Mouse (Mus musculus) urinary bladder, postnatal 36 days (tissue): ENCODE measurements around the gene Map2k3.

Experiments used
- DNase-seq, 2 experiments: peaks; one replicate each; pipeline ENCODE4 v3.0.0; 2022; ENCODE audit warnings: low spot score in 2 of 2, mixed read lengths in 1 of 2

Map2k3 gene

DNA sequence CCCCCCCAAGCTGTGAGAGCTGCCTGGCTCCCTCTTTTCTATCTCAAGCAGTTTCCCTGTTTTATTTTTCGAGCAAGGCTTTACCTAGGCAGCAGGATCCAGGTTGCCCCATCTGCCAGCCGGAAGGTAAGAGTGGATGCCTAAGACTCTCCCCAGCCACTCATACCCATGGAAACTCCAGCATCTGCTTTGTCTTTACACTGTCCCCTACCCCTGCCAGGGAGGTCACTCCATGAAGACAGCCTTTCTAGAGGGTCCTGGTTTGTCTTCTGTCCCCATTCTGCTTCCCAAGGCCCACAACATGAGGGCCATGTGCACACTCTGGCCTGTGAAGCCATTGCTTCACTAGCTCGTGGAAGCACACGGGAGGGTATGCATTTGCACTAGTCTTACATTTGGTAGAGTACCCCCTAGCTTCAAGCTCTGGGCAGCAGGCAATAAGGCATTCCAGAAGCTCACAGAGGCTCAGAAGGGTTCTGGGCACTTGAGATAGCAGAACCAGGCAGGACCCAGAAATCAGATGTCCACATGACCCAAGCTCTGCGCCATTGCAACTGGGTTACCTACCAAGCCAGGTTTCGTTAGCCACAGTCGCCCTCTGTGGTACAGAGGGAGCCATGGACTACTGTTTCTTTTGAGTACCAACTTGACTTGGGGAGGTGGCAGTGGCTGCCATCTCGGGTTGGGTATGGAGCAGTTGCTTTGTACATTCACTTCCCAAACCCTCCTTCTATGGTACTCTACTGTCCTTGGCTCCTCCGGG, 24.0 kb downstream of the Map2k3 start:
- DNase-seq: no peak

- DNase-seq: no peak
These were observed 27.1 kb downstream of the Map2k3 start for GRCm38 (mm10) chr11:60958948-60959347.

DNA sequence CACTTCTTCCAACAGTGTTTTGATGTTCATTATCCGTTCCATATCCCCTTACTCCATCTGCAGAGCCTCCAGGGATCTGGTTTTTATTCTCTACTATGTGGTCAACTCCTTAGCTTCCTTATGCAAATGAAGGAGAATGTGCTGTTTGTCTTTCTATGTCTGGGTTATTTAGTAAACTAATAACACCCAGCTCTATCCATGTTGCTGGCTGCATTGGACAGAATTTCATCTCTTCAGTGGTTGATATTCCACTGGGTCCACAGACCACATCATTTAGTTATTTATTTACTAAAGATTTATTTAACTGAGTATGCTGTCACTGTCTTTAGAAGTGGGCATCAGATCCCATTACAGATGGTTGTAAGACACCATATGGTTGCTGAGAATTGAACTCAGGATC, 29.3 kb downstream of the Map2k3 start:
- no peak for DNase-seq

DNA sequence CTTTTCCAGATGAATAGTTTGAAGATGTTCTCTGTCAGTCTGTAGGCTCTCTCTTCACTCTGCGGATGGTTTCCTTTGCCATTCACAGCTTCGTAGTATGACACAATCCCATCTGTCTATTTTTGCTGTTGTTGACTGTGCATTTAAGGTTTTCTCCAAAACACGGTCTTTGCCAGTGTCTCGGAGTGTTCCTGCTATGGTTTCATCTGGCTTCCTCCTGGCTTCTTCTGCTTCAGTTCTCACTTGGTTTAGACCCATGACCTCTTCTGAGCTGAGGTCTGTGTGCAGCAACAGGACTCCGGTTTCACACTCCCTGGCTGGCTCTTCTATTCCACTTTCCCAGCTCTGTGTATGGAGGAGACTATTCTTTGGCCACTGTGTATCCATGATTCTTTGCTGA, 30.9 kb downstream of the Map2k3 start:
- no peak for DNase-seq

DNA sequence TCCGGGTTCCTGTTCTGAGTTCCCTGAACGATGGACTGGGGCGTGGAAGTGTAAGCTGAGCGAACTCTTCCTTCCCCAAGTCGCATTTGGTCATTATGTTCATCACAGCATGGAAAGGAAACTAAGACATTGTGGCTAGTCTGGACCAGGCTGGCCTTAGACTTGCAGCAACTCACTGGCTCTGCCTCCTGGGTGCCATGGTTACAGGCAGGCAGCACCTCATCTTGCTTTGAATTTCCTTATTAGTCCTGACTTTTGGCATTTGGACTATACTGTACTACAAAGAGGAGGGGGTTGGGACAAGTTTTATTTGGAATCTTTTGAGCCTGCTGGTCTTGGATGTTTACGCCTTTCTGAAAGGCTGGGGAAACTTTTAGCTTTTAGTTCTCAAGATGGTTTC, 35.1 kb downstream of the Map2k3 start:
- DNase-seq: no peak

DNA sequence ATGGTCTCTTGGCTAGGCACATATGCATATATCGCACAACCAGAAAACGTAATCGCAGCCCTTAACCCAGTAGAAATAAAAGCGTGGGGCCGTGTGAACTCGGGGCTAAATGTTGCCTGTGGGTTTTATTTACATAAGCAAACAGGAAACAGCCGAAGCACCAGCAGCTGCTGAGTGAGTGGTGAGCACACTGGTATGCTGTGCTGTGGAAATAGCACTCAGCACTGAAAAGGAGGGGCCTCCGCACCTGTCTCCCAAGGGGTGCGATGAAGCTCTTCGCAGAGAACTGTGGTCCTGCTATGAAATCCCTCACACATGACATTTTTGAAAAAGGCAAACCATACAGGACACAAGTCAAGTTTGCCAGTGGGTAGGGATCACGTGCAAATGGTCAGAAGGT, 43.3 kb downstream of the Map2k3 start:
- DNase-seq: no peak

DNA sequence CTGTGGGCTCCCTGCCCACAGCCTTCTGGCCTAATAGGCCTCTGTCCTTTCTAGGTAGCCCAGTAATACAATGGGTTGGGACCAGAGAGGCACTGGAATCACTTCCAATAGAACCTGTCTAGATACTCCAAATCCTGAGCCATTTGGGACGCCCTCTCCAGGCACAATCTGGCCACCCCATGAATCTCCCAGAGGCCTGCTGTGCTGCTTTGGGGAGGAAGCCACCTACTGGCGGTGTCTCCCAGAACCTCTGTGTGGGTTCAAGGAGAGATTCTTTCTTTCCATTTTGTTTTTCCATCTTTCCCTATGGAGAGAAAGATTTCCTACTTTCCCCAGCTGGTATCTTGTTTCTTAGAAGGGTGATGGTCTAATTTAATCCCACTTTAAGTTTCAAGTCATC, 44.4 kb downstream of the Map2k3 start:
- no peak for DNase-seq

- DNase-seq: peak in 1 of 2 experiments; percentile 27
These were observed 44.9 kb downstream of the Map2k3 start for GRCm38 (mm10) chr11:60976742-60977141.

- no peak for DNase-seq
These were observed 45.3 kb downstream of the Map2k3 start for GRCm38 (mm10) chr11:60977153-60977552.

DNA sequence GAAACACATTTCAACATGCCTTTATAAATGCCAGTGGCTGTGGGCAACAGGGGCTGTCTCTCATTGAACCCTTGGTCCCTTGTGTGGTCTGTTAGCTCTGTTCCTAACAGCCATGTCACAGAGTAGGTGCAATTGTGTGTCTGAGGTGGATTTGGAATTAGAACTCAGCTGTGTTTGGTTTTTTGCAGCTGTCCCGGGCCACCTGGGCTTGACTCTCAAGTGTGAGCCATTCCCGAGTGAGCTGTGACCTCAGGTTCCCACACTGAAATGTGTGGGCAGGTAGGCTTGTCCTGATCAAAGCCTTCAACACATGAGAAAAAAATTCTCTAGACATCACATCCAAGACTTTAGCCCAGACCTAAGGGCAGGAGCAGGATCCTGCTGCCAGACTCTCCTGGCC, 46.8 kb downstream of the Map2k3 start:
- no peak for DNase-seq

- no peak for DNase-seq
These were observed 48.0 kb downstream of the Map2k3 start for GRCm38 (mm10) chr11:60979788-60980187.

DNA sequence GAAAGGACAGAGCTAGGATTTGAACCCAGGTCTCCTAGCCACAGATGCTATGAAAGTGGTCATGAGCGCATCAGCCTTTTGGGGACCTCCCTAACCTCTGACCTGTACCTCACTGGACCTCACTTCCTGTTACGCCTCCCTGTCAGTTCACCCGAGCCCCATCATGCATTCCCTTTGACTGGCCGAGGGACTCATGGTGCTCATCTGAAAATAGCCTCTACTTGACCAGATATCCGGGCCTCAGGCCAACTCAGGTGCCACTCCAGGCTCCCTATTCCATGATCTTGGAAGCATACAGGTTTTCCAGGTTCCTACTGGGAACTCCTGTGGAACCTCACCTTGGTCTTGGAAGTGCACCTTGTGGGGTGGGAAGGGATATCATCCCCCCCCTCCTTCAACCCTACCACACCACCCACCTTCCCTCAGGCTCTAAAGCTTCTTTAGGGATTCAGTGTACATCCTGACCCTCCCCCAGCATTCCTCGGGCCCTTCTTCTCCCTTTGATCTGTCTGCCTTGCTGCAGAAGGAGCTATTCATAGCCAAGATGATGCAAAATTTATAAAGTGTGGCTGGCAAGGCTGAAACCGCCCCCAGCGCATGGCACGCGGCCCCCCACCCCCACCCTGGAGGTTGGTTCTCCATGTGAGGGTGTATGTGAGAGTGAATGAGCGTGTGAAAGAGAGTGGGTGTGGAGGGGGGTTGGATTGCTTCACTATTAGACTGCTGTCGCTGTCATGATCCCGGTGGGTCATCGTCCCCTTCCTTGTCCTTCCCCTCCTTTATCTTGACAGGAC, 50.1 kb downstream of the Map2k3 start:
- DNase-seq: no peak

DNA sequence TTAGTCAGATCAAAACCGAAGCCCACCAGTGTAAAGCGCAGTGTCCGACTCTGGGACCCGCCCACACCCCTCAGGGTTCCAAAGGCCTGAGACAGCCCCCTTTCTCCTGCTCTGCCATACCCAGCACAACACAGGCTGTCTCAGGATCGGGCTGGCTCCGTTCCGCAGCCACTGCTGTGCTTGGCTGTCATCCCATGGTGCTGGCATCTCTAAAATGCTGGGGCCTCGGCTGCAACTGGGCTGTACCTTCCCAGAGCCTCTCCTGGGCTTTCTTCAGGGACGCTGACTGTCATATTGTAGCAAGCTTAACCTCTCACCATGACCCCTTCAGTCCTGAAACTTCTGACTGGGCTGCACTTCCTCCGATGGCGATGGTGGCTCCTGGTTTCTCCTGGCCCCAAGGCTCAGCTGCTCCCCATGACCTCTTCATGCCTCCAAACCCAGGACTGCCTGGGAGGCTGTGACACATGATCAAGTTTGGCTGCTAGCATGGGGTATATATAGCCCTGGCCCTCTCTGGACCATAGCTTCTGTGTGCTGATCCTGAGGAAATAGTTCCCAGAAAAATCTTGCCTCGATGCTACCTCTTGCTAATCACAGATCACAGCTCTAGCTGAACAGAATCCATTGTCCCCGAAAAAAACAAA, 53.2 kb downstream of the Map2k3 start:
- DNase-seq: peak in 1 of 2 experiments; percentile 9

DNA sequence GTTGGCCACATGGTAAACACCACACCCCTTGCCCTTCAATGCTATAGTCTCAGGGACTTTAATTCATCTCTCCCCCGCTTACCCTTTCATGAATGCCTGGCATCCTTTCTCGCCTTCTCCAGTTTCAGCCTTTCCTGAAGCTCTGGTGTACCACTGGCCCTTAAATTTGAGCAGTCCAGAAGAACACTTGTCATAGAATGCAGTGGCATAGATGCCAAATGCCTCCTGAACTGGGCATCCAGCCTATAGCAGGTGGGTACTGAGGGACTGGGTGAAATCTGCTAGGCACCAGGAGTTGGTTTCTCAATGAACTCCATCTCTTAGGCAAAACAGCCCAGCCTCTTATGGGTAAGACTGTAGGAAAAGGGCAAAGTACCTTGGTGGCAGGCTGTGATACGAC, 58.6 kb downstream of the Map2k3 start:
- no peak for DNase-seq
